Mouse (Mus musculus): Measurements from ENCODE around the gene Mier3. TPM values are rescaled to one million over a fixed set of nuclear protein-coding genes. Genes with fewer than 3 reads are reported as not detected.
A peak's percentile ranks its signal among the peaks of the same experiment; 100 is the strongest.

Mier3 gene
- 10 to 100 TPM; 11.6 to 12.7 TPM for total RNA-seq (2021)
- long read RNA-seq, experiment 1, partial matches to known transcripts, result 2 of 2 reads
- long read RNA-seq, experiment 1, other reads (novel, unspliced or antisense), result 0 of 2 reads
- long read RNA-seq, experiment 2, result 0 reads

DNA sequence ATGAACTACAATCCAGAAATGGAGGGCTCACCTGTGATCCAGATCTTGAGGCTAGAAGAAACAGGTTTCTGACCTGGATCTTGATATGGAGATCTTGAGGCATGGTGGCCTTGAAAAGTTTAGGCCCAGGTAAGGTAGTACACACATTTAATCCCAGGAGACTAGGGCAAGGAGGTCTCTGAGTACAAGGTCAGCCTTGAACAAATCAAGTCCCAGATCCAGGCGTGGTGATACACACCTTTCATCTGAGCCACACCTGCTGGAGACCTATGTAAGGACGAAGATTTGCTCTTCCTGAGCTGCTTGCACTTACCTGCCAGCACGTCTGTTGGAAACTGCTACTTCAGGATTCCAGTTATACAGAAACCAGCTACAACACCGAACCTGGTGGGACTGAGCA lies at the start of gene Mier3:
Gene Mier3 (plus strand): TSS at position 301 of the 400 bp plus-strand sequence.
- no peak within 1 kb of the TSS for H3K4me3 ChIP-seq
- TF ChIP-seq CTCF (IDR thresholded peaks at IDR 0.05), result no peak
- no peak for DNase-seq
- intact Hi-C loops (cut with DNase I), result no loop called here
- H3K27ac ChIP-seq, result no peak within 1 kb of the TSS

- DNase-seq, result no peak
- no peak for TF ChIP-seq CTCF (IDR thresholded peaks at IDR 0.05)
- H3K4me3 ChIP-seq, result no peak overlapping the region
- intact Hi-C loops (cut with DNase I), result no loop called here
- H3K27ac ChIP-seq, result no peak overlapping the region
These were observed 46.3 kb upstream of the Mier3 start for GRCm38 (mm10) chr13:111634163-111635160.

- intact Hi-C loops (cut with DNase I), result no loop called here
- DNase-seq, result no peak
- Histone ChIP-seq H3K27ac (no peak overlapping the region), H3K4me3 (no peak overlapping the region)
- TF ChIP-seq CTCF (IDR thresholded peaks at IDR 0.05), result no peak
These were observed 40.5 kb upstream of the Mier3 start for GRCm38 (mm10) chr13:111640319-111640718.

GRCm38 (mm10) chr13:111643636-111644035 lies 37.1 kb upstream of the Mier3 start:
- H3K4me3 ChIP-seq, result no peak overlapping the region
- intact Hi-C loops (cut with DNase I), result no loop called here
- no peak overlapping the region for H3K27ac ChIP-seq
- DNase-seq, result no peak
- no peak for TF ChIP-seq CTCF (IDR thresholded peaks at IDR 0.05)

DNA sequence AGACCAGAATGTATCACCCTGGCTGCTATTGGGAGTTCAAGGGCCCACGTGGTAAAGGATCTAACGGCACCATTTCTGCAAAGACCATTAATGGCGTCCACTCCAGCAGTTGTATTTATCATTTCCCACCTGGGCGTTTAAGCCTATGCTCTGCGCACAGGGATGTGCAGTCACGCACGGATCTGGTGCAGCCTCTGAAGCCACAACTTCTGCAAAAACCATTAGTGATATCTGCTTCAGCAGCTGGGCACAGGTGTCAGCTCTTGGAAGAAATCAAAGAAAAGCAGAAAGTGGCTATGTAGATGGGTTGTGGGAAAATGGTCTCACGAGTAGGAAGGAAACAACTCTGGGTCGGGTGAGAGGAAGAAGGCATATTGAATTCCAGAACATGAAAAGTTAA lies 34.6 kb upstream of the Mier3 start:
- no peak for DNase-seq
- TF ChIP-seq CTCF (IDR thresholded peaks at IDR 0.05), result no peak
- no peak overlapping the region for H3K27ac ChIP-seq
- no peak overlapping the region for H3K4me3 ChIP-seq
- intact Hi-C loops (cut with DNase I), result no loop called here

DNA sequence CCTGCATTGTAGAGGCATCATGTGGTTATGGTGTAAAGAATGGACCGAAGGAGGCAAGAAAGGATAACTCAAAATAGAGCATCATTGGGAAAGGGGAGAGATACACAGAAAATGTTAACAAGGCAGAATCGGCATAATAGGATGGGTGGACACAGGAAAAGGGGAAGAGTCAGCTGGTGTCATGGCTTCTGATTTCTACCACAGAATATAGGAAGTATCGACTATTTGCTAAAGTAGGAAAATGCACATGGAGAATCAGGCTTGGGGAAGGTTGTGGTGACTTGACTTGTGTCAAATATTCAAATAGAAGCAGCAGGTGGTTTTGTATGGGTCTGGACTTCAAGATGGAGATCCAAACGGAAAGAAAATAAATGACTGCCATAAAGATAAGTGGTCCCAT lies 33.5 kb upstream of the Mier3 start:
- Histone ChIP-seq H3K27ac (no peak overlapping the region), H3K4me3 (no peak overlapping the region)
- intact Hi-C loops (cut with DNase I), result no loop called here
- no peak for TF ChIP-seq CTCF (IDR thresholded peaks at IDR 0.05)
- no peak for DNase-seq

GRCm38 (mm10) chr13:111651020-111651419 lies 29.8 kb upstream of the Mier3 start:
- intact Hi-C loops (cut with DNase I), result no loop called here
- no peak overlapping the region for H3K27ac ChIP-seq
- no peak for DNase-seq
- H3K4me3 ChIP-seq, result no peak overlapping the region
- no peak for TF ChIP-seq CTCF (IDR thresholded peaks at IDR 0.05)

GRCm38 (mm10) chr13:111655273-111655672 lies 25.5 kb upstream of the Mier3 start:
- no peak for TF ChIP-seq CTCF (IDR thresholded peaks at IDR 0.05)
- no peak overlapping the region for H3K27ac ChIP-seq
- intact Hi-C loops (cut with DNase I), result no loop called here
- no peak for DNase-seq
- no peak overlapping the region for H3K4me3 ChIP-seq

- intact Hi-C loops (cut with DNase I), result no loop called here
- no peak for TF ChIP-seq CTCF (IDR thresholded peaks at IDR 0.05)
- no peak overlapping the region for H3K4me3 ChIP-seq
- no peak overlapping the region for H3K27ac ChIP-seq
- DNase-seq, result no peak
These were observed 24.9 kb upstream of the Mier3 start for GRCm38 (mm10) chr13:111655856-111656255.

DNA sequence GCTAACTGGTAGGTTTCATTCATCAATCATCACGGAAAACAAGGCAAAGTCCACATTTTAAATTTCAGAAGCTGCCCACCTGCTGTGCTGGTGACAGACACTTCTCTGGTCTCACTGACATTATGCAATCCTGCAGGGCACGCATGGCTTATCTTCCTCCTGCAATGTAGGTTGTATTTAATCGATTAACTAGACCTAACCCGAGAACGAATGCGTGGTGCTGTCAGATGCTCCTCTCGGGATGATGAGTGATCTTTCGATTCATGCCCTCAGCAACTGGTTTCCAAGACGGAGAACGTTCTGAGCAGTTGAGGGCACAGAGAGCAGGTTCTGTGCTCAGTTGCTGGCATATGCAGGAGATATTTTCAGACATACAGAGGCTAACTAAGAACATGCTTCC lies 24.5 kb upstream of the Mier3 start:
- no peak for DNase-seq
- intact Hi-C loops (cut with DNase I), result no loop called here
- H3K27ac ChIP-seq, result no peak overlapping the region
- no peak overlapping the region for H3K4me3 ChIP-seq
- no peak for TF ChIP-seq CTCF (IDR thresholded peaks at IDR 0.05)

GRCm38 (mm10) chr13:111656769-111657168 lies 24.0 kb upstream of the Mier3 start:
- no peak for DNase-seq
- H3K27ac ChIP-seq, result no peak overlapping the region
- TF ChIP-seq CTCF (IDR thresholded peaks at IDR 0.05), result no peak
- no peak overlapping the region for H3K4me3 ChIP-seq
- intact Hi-C loops (cut with DNase I), result no loop called here

DNA sequence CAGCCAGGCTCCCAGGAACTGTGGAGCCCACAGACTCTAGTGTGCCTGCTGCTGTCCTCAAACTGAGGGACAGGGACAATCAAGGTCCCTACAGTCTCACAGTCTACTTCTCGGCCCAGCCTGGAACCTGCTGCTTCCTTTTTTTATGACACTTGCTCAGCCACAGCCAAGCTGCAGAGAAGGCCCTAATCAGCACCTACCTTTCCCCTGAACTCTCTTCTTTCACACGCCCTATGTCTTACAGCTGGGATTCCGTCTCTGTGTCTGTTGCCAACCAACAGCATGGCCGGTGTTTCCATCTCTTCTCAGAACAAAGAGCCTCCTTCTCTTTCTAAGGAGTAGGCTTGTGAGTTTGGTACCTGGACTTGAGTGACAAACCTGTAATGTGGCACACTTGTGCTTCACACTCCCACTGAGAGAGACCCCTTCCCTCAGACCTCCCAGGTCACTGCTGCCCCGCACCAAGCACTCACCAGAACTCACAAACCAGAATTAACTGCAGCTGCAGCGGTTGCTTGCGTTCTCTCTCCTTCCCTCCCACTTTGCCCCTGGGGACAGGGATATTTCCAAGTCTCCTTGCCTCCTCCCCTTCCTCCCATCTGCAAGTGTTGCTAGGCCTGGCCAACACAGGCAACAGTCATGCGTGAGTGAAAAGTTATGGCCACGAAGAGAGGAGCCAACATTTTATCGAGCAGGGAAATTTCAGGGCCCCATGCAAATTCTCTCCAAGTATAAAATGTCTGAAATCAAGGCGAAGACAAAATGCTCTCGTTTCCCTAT lies 22.1 kb upstream of the Mier3 start:
- Histone ChIP-seq H3K27ac (no peak overlapping the region), H3K4me3 (no peak overlapping the region)
- DNase-seq, result peak; percentile 31
- intact Hi-C loops (cut with DNase I), result no loop called here
- TF ChIP-seq CTCF (IDR thresholded peaks at IDR 0.05), result no peak

DNA sequence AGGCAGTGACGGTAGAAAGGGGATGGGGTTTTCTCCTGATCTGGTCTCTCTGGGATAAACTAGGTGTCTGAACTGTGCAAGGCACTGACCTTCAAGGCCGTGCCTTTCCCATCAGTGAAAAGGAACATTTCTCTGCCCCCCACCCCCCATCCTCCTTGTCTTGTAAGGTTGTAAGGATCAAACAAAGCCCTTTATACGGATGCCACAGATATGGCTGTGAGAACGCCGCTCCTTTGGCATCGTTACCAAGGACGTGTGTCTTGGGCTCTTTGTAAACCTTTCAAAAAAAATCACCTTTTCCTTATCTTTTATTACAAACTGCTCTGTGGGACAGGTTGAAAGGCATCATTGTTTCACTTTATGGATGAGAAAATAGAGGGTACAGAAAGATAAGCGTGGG lies 21.3 kb upstream of the Mier3 start:
- no peak for DNase-seq
- Histone ChIP-seq H3K27ac (no peak overlapping the region), H3K4me3 (no peak overlapping the region)
- intact Hi-C loops (cut with DNase I), result no loop called here
- TF ChIP-seq CTCF (IDR thresholded peaks at IDR 0.05), result no peak
